Mouse (Mus musculus) mature B cell (primary cell): Measurements from ENCODE around the gene Rtn4rl2.

Source experiments
- in situ Hi-C: fragments of 300-500 bp; cut with MboI; formaldehyde crosslinking; loops from 2 replicates; pipeline ENCODE4 v1.14.3; 2019

Rtn4rl2 gene

GRCm38 (mm10) chr2:84885084-84886055 lies 1.1 kb downstream of the Rtn4rl2 start:
- in situ Hi-C loops: loop anchor here (10.0 kb wide), 1 partner anchor 51 kb away; the partner anchor contains the start of gene Slc43a1

DNA sequence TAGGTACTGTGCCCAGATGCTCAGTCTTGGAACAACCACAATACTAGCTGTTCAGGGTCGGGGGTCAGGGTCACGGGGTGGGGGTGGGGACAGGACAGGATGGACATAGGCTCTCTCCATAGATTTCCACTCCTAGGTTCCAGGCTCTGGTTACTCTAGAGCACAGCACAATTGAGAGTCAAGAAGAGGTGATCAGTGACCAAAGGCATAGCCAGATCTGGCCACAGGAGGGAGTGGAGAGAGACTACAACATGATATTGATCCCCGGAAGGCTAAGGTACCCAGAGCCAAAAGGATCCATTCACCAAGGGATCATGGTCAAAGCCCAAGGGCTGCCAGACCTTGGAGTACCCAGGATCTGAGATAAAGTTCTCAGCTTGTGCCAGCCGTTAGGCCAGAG lies 1.9 kb downstream of the Rtn4rl2 start:
- in situ Hi-C loops: loop anchor here (10.0 kb wide), 1 partner anchor 50 kb away; the partner anchor contains the start of gene Slc43a1

DNA sequence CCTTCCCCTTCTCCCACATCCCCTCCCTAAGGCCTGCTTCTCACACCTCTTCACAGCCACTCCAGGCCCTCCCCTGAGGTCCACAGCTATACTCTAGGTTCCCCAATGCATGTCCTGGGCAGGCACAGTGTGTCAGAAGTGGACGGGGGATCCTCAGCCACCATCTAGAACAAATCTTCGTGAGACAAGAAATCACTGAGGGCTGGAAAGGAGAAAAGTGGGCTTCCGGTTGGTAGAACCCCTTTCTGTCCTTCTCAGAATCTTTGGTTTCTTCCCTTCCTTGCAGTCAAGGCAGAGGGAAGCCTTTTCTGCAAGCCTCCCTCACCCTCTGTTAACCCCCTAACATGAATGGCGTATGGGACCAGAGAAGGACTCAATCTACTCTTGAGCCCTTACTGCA lies 2.6 kb downstream of the Rtn4rl2 start:
- in situ Hi-C loops: loop anchor here (10.0 kb wide), 1 partner anchor 49 kb away; the partner anchor contains the start of gene Slc43a1

DNA sequence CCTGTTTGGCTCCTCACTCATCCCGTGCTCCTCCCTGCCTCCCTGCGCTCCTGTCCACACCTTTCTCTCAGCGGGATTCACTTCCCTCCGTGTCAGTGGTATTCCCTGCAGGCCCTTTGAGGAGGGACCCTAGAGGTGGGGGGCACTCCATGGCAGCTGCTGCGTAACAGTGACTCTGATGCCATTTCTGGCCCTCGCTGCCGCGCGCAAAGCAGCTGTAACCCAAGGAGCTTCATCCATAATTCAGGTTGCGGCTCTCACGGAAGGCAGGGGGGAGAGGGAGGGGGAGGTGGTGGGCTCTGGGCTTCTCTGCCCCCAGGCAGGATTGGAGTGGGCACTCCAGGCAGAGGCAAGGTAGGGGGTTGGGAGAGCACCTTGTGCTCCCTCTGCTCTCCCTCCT lies 3.0 kb downstream of the Rtn4rl2 start:
- in situ Hi-C loops: loop anchor here (10.0 kb wide), 1 partner anchor 49 kb away; the partner anchor contains the start of gene Slc43a1

DNA sequence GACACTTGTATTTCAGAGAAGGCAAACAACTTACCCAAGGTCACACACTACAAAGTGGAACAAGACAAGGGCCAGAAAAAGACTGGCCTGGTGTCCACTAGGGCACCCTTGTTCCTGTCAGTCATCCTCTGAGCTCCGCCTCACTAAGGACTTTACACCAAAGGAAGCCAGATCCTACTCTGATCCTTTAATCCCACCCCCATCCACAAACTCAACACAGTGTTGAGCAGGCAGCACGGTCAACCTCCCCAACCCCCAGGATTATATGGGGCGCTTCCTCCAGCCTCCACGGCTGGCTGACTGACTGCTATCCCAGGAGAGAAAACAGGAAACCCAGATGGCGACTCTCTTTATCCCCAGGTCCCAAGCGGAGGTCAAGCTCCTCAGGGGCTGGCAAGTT lies 3.4 kb downstream of the Rtn4rl2 start:
- in situ Hi-C loops: loop anchor here (10.0 kb wide), 1 partner anchor 48 kb away; the partner anchor contains the start of gene Slc43a1

GRCm38 (mm10) chr2:84882606-84883005 lies 3.9 kb downstream of the Rtn4rl2 start:
- in situ Hi-C loops: loop anchor here (10.0 kb wide), 1 partner anchor 48 kb away; the partner anchor contains the start of gene Slc43a1

GRCm38 (mm10) chr2:84880590-84880989 lies 5.9 kb downstream of the Rtn4rl2 start:
- in situ Hi-C loops: loop anchor here (10.0 kb wide), 1 partner anchor 46 kb away; the partner anchor contains the start of gene Slc43a1

DNA sequence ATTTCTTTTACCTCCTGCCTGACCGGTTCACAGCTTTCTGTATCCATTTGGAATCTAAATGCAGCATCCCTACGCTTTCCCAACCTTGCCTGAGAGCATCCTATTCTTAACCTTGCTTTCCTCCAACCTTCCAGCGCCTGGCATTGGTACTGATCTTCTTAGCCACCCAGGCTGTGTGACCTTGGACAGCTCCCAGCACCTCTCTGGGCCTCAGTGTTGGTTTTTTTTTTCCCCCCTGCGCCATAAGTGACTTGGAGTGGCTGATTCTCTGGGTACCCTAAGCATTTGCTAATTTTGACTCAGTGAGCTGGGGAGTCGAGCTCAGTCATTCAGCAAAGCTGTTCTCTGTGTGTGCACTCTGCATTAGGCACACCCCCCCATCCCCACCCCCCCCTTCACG lies 10.7 kb downstream of the Rtn4rl2 start:
- in situ Hi-C loops: no loop called here

DNA sequence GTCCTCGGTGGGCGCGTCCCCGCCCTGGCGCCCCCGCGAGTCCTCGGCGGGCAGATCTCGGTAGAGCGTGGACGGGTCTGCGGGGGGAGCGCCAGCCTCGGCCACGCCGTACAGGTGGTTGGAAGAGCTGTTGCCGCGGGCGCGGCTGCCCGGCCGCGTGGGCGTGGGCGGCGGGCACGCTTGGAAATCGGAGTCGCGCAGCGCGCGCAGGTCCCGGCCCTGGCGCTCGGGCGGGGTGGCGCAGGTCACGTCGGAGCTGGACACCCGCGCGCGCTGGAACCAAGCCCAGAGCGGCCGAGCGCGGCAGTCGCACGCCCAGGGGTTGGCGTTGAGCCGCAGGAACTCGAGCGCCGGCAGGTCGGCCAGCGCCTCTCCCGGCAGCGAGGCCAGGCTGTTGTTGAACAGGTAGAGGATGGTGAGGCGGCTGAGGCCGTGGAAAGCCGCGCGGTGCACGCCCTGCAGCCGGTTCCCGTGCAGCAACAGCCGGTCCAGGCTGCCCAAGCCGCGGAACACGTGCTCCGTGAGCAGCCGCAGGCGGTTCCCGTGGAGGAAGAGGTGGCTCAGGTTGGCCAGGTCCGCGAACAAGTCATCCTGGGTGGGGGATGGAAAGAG lies 14.3 kb downstream of the Rtn4rl2 start:
- in situ Hi-C loops: no loop called here

- in situ Hi-C loops: no loop called here
Measured at GRCm38 (mm10) chr2:84870623-84871160, 15.8 kb downstream of the Rtn4rl2 start.

DNA sequence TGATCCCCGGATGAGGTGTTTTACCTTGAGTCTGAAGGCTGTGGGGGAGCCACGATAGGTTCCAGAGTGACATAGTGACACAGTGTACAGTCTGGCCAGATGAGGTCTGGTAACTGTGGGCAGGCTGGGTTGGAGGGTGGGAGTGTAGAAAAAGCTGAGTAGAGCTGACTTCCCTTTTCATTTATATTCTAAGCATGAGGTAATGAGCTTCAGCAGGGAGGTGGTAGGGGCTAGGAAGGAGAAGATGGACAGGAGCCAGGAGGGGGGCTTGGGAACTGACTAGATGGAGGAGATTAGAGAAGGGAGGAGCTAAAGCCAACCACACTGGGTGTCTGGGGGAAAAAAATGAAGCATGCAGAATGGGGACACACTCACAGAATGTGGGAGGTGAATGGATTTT lies 17.5 kb downstream of the Rtn4rl2 start:
- in situ Hi-C loops: no loop called here

DNA sequence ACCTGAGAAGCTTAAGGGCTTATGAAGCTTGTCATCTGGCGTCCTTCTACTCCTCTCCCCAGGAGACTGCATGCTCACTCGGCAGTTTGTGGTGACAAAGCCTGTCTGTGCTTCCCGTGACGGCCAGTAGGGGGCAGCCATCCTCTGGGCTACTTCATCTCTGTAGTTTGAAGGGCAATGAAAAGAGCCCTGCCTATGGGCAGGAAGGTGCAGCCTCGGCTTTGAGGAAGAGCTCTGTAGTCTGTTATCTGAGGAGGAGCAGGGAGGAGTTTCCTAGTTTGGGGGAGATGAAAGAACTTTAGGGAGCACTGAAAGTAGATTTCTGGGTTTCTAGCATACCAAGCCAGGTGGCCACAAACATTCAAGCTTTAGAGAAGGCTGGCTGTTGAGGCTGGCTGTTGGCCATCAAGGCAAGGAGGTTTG lies 18.0 kb downstream of the Rtn4rl2 start:
- in situ Hi-C loops: no loop called here

DNA sequence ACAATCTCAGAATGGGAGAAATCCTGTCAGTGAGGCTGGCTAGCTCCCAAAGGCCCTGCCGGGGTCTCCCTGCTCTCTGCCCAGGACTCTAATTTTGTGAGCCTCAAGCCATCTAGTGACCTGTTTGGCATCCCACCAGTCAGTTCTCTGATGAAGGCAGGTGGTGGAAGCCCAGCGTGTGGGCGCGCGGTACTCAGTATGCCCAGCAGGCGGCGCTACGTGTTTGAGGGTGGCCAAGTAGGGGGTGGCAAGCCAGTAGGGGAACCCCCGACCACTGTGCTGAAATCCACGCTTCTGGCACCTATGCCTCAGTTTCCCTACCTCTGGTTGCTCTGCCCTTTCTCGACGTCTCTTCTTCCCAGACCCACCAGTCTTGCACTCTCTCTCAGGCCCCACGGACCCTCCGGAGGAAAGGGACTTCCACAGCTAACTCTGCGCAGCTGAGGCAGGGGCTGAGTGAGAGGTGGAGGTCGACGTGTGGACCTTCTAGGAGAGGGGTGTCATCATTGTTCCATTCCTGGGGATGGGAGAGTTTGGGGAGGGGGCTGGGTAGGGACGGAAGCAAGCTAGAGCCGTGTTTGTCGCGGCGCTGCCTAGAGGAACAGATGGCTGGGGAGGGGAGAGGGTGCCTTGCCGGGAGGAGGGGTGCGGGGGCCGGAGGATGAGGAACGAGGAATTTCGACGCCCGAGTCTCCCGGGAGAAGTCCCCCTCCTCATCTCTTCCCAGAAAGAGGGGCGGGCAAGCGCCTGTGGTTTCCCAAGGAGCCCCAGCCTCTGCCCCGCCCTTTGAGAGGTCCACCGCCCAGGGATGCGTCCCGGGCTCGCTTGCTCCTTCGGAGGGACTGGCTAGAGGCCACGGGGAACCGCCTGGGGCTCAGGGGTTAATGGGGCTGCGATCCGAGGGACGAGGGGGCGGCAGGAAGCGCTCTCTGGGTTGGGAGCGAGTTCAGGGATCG lies 20.6 kb downstream of the Rtn4rl2 start:
- in situ Hi-C loops: no loop called here

- in situ Hi-C loops: no loop called here
Measured at GRCm38 (mm10) chr2:84862231-84862630, 24.3 kb downstream of the Rtn4rl2 start.

DNA sequence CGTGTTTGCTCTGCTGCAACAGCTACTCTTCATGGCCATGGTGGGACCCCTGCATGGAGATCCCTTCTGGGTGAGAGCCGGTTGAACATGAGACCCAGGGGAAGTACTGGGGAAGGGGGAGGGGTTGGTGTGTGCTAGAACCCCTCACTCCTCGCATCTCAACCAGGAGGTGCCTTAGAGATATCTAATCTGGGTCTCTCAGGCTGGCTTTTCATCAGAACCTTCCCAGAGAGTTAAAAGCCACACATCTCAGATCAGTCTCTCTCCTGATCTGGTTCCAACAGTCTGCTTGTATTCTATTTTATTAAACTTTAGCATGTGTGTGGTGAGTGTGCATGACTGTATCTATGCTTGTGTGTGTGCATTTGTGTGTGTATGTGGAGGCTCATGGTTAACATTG lies 25.1 kb downstream of the Rtn4rl2 start:
- in situ Hi-C loops: no loop called here

DNA sequence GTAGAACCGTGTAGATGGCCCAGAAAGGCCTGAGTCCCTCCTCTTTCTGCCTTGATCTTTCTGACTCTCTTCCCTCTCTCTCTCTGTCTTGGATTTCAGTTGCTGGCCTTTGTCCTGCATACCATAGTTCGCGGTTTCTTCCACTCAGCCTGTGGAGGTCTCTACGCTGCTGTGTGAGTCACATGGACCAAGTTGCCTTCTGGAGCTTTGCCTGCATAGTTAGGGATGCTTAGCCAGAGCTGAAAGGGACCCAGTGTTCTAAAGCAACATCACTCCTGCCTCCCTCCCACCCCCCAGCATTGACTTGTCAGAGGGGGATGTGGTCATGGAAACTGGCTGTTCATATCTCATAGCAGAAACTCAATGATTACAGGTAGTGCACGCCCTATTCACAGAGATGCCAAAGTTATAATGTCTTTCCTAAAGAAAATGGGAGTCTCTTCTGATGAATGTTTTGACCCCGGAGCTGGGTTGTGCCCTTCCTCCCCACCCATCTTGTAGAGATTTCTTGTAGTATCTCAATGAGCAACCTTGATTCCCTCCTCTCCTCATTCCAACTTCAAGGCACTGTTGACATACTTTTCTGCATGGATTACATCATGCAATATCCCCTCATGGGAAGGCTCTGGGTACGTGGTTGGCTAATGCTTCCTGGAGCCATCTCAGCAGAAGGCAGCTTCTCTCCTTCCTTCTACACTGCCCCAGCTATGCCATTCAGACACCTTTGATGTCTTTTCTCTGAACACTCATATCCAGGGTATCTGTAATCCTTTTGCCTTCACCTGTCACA lies 26.3 kb downstream of the Rtn4rl2 start:
- in situ Hi-C loops: no loop called here

DNA sequence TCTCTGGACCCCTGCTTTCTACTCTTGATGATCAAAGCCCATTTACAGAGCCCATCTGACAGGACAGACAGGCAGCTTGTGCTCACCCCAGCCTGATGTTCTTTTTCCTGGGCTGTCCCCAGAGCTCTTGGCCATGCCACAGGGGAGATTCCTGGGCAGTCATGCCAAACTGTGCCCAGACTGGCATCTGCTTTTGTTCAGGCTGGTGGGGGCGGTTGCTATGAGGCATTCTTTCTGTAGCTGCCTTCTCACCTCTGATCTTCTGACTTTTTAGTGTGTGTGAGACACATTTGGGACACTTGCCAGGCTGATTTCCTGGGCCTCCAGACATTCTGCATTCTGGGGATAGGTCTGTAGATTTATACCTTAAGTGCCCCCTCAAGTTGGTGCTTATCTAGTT lies 28.0 kb downstream of the Rtn4rl2 start:
- in situ Hi-C loops: no loop called here

GRCm38 (mm10) chr2:84855732-84856131 lies 30.8 kb downstream of the Rtn4rl2 start:
- in situ Hi-C loops: no loop called here

GRCm38 (mm10) chr2:84851130-84852040 lies 35.1 kb downstream of the Rtn4rl2 start:
- in situ Hi-C loops: no loop called here
